Mouse (Mus musculus) stomach, embryonic 16.5 days (tissue): ENCODE results near the gene Cyb5rl. TPM values are rescaled to one million over a fixed set of nuclear protein-coding genes. Genes with fewer than 3 reads are reported as not detected.

Experiments used
- ATAC-seq: fragments of 200-750 bp; cut with Nextera tagmentation; 2 replicates; pipeline ENCODE4 v1.8.0; 2017; ENCODE audit warnings: moderate number of reproducible peaks, moderate TSS enrichment; ENCODE audit not compliant: insufficient read depth, low FRiP score
- H3K27ac ChIP-seq: fragments of 300-500 bp; sonication (generic); 2 replicates; pipeline ENCODE4 v1.5.1; 2014; ENCODE audit warnings: low read length
- H3K27me3 ChIP-seq: fragments of 300-500 bp; sonication (generic); 2 replicates; pipeline ENCODE4 v1.6.1; 2014; ENCODE audit warnings: low read length, control low read depth, mixed read lengths; ENCODE audit not compliant: control insufficient read depth, insufficient read depth
- H3K36me3 ChIP-seq: fragments of 300-500 bp; sonication (generic); 2 replicates; pipeline ENCODE4 v1.6.1; 2014; ENCODE audit warnings: low read length; ENCODE audit not compliant: control insufficient read depth, insufficient read depth
- H3K4me1 ChIP-seq: fragments of 300-500 bp; sonication (generic); 2 replicates; pipeline ENCODE4 v1.6.1; 2014; ENCODE audit warnings: low read length, control low read depth, mixed read lengths; ENCODE audit not compliant: control insufficient read depth, insufficient read depth
- H3K4me2 ChIP-seq: fragments of 300-500 bp; sonication (generic); 2 replicates; pipeline ENCODE4 v1.6.1; 2014; ENCODE audit warnings: low read depth, low read length, mixed read lengths
- H3K4me3 ChIP-seq: fragments of 300-500 bp; sonication (generic); replicated peaks from 2 replicates; pipeline ENCODE4 v1.5.1; 2014; ENCODE audit warnings: mild to moderate bottlenecking, low read length
- H3K9ac ChIP-seq: fragments of 300-500 bp; sonication (generic); 2 replicates; pipeline ENCODE4 v1.6.1; 2014; ENCODE audit warnings: low read length
- H3K9me3 ChIP-seq: fragments of 300-500 bp; sonication (generic); replicated peaks from 2 replicates; pipeline ENCODE4 v1.6.1; 2016; ENCODE audit warnings: low read length, control low read depth; ENCODE audit not compliant: control insufficient read depth
- WGBS: fragments of 180-500 bp; shearing (Covaris S2); extraction: QIAGEN DNeasy Blood & Tissue Kit; methylation state at CpG from one replicate; pipeline ENCODE4 v1.1.7; 2014; 5-methylcytosine and 5-hydroxymethylcytosine counted together
- polyA plus RNA-seq: library from polyadenylated mRNA; unstranded; fragments of >200 nt; fragmentation: Nextera tagmentation; extraction: Ambion mirVana; gene quantifications from 2 replicates; pipeline ENCODE4 v1.2.1, GENCODE M21; 2015

Cyb5rl gene
- polyA plus RNA-seq, 1 experiment from 2014 or later, result 7.5 TPM

DNA sequence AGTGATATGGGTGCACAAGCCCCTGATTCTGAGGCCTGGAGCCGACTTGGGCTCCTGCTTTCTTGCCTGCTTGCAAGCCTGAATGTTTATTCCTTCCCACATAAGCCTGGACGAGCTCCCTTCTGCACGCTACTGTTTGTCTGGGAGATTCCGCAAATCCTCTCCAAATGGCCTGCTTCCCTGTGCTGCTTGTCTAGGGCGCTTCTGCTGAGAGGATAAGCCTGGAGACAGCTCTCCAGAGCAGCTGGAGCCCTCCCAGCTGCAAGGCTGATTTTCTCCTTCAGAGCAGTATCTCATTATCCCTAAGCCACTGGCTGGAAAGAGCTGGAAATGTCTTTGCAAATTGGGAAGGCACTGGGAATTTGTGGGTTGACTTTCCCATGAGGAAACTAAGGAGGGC lies 8.7 kb downstream of the Cyb5rl start:
- peak; percentile 63; the same call in 1 of the 2 replicates for ATAC-seq
- Histone ChIP-seq H3K27me3 (no peaks in the 10 kb centered on the region), H3K36me3 (no peaks in the 10 kb centered on the region), H3K9ac (no peak overlapping the region), H3K4me1 (peaks cover 4% of the 10 kb centered on the region; the same call in 1 of the 2 replicates), H3K9me3 (no peaks in the 10 kb centered on the region), H3K4me3 (no peak overlapping the region), H3K27ac (no peak overlapping the region), H3K4me2 (no peak overlapping the region)
- WGBS, result 42% methylated on average over 5 of the region's 5 CpGs

DNA sequence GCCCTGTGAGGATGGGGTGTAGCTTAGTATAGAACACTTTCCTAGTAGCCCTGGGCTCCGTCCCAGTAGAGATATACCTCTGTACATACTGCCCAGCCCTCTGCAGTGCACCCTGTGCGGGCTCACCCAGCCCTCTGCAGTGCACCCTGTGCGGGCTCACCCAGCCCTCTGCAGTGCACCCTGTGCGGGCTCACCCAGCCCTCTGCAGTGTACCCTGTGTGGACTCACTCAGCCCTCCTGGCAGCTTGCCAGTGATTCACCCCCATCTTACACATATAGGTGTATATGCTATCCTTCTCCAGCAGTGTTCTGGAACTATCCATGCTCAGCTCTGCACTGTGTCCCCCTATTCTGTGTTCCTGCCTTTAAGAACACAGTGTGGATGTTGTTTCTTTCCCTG lies 12.1 kb downstream of the Cyb5rl start:
- Histone ChIP-seq H3K4me1 (peaks cover 4% of the 10 kb centered on the region; the same call in 1 of the 2 replicates), H3K4me3 (no peak overlapping the region), H3K36me3 (no peaks in the 10 kb centered on the region), H3K9me3 (no peaks in the 10 kb centered on the region), H3K4me2 (no peak overlapping the region), H3K27ac (no peak overlapping the region), H3K27me3 (no peaks in the 10 kb centered on the region), H3K9ac (no peak overlapping the region)
- ATAC-seq, result peak; percentile 54
- 65% methylated on average over 4 of the region's 4 CpGs for WGBS

DNA sequence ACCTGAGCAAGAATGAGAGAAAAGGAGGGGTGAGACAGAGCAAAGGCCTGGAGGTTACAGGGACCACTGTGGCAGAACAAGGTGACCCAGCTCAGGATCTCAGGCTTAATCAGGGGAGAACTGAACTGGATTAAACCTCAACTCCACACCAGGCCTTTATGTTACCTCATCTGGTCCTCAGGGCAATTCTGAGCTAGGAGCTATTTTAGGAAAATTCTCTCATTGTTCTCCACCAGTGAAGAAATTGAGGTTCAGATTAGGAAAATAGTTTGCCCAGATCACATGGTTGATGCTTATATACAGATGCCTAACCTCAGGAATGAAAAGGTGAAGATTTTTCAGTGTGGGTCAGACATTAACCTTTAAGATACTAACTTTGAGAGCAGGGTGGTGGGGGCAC lies 12.9 kb downstream of the Cyb5rl start:
- no peak for ATAC-seq
- Histone ChIP-seq H3K4me1 (peaks cover 6% of the 10 kb centered on the region; the same call in 1 of the 2 replicates), H3K4me2 (no peak overlapping the region), H3K27ac (no peak overlapping the region), H3K9me3 (no peaks in the 10 kb centered on the region), H3K36me3 (no peaks in the 10 kb centered on the region), H3K9ac (no peak overlapping the region), H3K4me3 (no peak overlapping the region), H3K27me3 (no peaks in the 10 kb centered on the region)

DNA sequence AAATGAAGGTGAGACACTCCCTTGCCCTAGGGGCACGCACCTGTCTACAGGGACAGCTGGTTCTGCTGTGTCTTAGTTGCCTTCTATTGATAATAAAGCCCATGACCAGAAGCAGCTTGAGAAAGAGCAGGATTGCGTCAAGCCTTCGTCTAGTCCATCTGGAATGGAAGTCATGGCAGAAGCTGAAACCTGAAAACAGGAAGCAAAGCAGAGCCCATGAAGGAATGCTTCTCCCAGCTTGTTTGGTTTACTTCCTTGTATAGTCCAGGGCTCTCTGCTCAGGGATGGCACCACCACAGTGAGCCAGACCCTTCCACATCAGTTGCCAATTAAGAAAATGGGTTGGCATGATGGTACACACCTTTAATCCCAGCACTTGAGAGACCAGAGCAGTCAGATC lies 15.4 kb downstream of the Cyb5rl start:
- Histone ChIP-seq H3K27ac (no peak overlapping the region), H3K36me3 (no peaks in the 10 kb centered on the region), H3K27me3 (no peaks in the 10 kb centered on the region), H3K9ac (no peak overlapping the region), H3K4me2 (no peak overlapping the region), H3K9me3 (no peaks in the 10 kb centered on the region), H3K4me1 (peaks cover 6% of the 10 kb centered on the region; the same call in 1 of the 2 replicates), H3K4me3 (no peak overlapping the region)
- WGBS, result 72% methylated on average over 3 of the region's 3 CpGs
- no peak for ATAC-seq

DNA sequence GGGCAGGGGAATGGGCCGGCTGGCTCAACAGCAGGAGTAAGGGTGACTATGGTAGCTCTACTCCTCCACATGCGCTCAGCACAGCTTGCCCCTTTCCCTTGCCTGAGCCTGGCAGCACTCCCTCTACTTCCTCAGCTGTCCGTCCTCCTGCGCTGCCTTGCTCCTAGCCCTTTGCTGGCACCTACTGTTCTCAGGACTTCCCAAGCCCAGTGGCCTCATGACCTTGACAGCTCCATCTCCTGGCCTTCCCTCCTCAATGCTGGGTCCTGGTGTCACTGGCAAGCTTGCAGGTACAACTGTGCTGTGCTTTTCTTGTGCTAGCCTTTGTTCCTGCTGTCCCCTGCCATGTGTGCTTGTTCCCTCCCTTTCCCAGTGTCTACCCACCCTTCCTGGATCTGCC lies 16.3 kb downstream of the Cyb5rl start:
- Histone ChIP-seq H3K9me3 (no peaks in the 10 kb centered on the region), H3K4me3 (no peak overlapping the region), H3K27me3 (no peaks in the 10 kb centered on the region), H3K27ac (no peak overlapping the region), H3K4me2 (no peak overlapping the region), H3K4me1 (peaks cover 6% of the 10 kb centered on the region; the same call in 1 of the 2 replicates), H3K9ac (no peak overlapping the region), H3K36me3 (no peaks in the 10 kb centered on the region)
- ATAC-seq, result no peak
- WGBS, result 89% methylated on average over 4 of the region's 4 CpGs

DNA sequence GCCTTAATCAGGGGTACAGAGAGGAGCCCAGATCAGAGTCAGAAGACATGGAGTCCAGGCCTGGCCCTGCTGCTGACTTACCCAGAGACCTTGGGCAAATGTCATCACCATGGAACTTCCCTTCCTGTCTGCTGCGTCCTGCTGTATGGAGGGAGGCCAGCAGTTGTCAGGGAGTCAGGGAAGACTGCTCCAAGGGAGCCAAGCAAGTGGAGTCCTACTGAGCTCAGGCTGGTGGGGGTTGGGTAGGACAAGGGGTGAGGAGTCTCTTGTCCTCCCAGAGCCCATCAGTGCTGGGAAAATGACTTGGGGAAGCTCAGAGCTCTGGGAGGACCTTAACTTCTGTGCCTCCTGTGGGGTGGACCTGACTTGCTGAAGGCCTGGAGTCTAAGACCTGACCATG lies 17.6 kb downstream of the Cyb5rl start:
- H3K4me3 ChIP-seq, result no peak overlapping the region
- WGBS, result 30% methylated on average over 1 of the region's 1 CpGs
- H3K4me2 ChIP-seq, result no peak overlapping the region
- H3K9ac ChIP-seq, result no peak overlapping the region
- ATAC-seq, result no peak
- no peak overlapping the region for H3K27ac ChIP-seq
- no peaks in the 10 kb centered on the region for H3K9me3 ChIP-seq
- H3K4me1 ChIP-seq, result peaks cover 6% of the 10 kb centered on the region; the same call in 1 of the 2 replicates
- H3K27me3 ChIP-seq, result no peaks in the 10 kb centered on the region
- no peaks in the 10 kb centered on the region for H3K36me3 ChIP-seq

DNA sequence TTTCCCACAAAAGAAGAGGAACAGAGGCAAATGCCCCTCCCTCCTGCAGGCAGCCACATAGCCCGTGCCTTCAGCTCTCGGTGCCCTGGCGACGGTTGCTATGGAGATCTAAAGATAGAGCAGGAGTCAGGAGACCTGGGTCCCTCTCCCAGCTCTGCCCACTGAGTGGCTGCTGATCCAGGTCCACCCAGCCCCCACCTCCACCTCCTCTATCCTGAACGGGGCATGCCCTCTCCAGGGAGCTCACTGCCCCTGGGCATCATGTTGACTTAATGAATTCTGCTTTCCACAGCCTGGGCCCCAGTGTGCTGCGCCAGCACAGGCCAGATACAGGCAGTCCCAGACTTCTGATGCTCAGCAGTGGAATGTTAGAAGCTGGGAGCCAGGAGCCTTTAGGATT lies 18.1 kb downstream of the Cyb5rl start:
- no peak overlapping the region for H3K27ac ChIP-seq
- no peak overlapping the region for H3K4me3 ChIP-seq
- no peaks in the 10 kb centered on the region for H3K36me3 ChIP-seq
- 0 out of 2 replicates have a peak, but pooled peaks have one; percentile 35 for ATAC-seq
- H3K9me3 ChIP-seq, result no peaks in the 10 kb centered on the region
- no peak overlapping the region for H3K4me2 ChIP-seq
- H3K9ac ChIP-seq, result no peak overlapping the region
- no peaks in the 10 kb centered on the region for H3K27me3 ChIP-seq
- WGBS, result 21% methylated on average over 6 of the region's 6 CpGs
- H3K4me1 ChIP-seq, result peaks cover 6% of the 10 kb centered on the region; the same call in 1 of the 2 replicates

DNA sequence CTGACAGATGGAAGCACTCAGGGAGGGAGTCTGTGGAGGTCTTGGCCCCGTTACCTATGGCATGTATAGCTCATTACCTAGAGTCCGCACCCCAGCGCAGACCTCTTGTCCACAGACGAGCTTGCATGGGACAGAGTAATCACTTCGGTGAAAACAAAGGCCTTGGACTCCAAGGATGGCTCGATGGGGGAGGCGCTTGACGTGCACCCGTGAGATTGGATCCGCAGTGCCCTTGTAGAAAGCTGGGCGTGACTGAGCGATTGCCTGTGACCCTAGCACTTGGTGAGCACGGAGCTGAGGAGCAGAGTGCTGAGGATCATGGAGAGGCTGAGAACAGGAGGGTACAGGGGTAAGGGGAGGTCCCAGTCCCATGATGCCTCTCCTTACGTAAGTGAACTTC lies 24.9 kb downstream of the Cyb5rl start:
- no peaks in the 10 kb centered on the region for H3K27me3 ChIP-seq
- no peaks in the 10 kb centered on the region for H3K9me3 ChIP-seq
- 76% methylated on average over 14 of the region's 14 CpGs for WGBS
- H3K36me3 ChIP-seq, result no peaks in the 10 kb centered on the region
- H3K9ac ChIP-seq, result no peak overlapping the region
- H3K4me2 ChIP-seq, result no peak overlapping the region
- no peak for ATAC-seq
- no peak overlapping the region for H3K27ac ChIP-seq
- H3K4me1 ChIP-seq, result no peaks in the 10 kb centered on the region
- H3K4me3 ChIP-seq, result no peak overlapping the region

DNA sequence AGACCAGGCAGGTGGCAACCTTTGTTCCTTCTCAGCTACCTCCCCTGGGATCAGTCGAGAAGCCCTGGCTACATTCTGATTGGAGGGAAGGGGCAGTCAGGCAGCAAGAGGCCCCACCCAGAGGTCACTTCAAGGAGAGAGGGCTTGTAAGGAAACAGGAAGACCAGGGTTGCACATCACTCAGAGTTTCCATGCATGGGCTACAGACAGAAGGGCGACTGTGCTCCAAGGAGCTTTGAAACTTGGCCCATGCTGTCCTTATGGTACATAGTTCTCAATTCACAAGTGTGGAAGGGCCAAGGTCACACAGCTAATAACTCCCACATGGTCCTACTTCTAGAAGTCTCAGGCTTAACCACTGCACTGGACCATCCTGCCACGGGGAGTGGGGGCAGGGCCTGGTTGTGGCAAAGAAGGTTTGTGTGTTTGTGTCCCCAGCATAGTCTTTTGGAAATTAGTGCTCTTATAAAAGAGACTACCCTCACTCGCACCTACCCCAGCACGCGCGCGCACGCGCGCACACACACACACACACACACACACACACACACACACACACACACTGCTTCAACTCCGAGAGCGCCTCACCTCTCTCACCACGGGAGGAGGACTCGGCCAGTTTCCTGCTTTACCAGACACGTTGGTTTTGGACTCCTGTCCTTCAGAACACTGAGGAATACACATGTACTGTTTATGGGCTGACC lies 27.8 kb downstream of the Cyb5rl start:
- Histone ChIP-seq H3K4me1 (no peaks in the 10 kb centered on the region), H3K4me3 (no peak overlapping the region), H3K27me3 (no peaks in the 10 kb centered on the region), H3K9ac (no peak overlapping the region), H3K27ac (no peak overlapping the region), H3K9me3 (no peaks in the 10 kb centered on the region), H3K4me2 (no peak overlapping the region), H3K36me3 (no peaks in the 10 kb centered on the region)
- 72% methylated on average over 16 of the region's 16 CpGs for WGBS
- ATAC-seq, result no peak
